Mouse (Mus musculus) forebrain, embryonic 10.5 days (tissue): Measurements from ENCODE around the gene Sh3rf1. TPM values are rescaled to one million over a fixed set of nuclear protein-coding genes. Genes with fewer than 3 reads are reported as not detected.
"Not testable (repeated sequence)": the region's sequence is repeated elsewhere in the genome, so short reads cannot be mapped to it uniquely, and the experiment has no call there.

Experiments
- DNase-seq: peaks from one replicate; pipeline ENCODE4 v3.0.0-alpha.2; 2017; ENCODE audit warnings: low spot score; ENCODE audit errors: extremely low spot score
- H3K27ac ChIP-seq: fragments of 300-500 bp; sonication (generic); 2 replicates; pipeline ENCODE4 v1.5.1; 2016; ENCODE audit warnings: mild to moderate bottlenecking
- H3K27me3 ChIP-seq: fragments of 300-500 bp; sonication (generic); 2 replicates; pipeline ENCODE4 v1.6.1; 2016; ENCODE audit warnings: mild to moderate bottlenecking; ENCODE audit not compliant: poor library complexity, severe bottlenecking
- H3K36me3 ChIP-seq: fragments of 300-500 bp; sonication (generic); replicated peaks from 2 replicates; pipeline ENCODE4 v1.6.1; 2016; ENCODE audit warnings: mild to moderate bottlenecking, moderate library complexity
- H3K4me1 ChIP-seq: fragments of 300-500 bp; sonication (generic); 2 replicates; pipeline ENCODE4 v1.6.1; 2016
- H3K4me3 ChIP-seq: fragments of 300-500 bp; sonication (generic); 2 replicates; pipeline ENCODE4 v1.5.1; 2016; ENCODE audit warnings: mild to moderate bottlenecking, moderate library complexity
- H3K9me3 ChIP-seq: fragments of 300-500 bp; sonication (generic); 2 replicates; pipeline ENCODE4 v1.6.1; 2016; ENCODE audit warnings: mild to moderate bottlenecking, moderate library complexity
- WGBS: fragments of 180-500 bp; shearing (Covaris S2); methylation state at CpG from one replicate; pipeline ENCODE4 v1.1.7; 2016; 5-methylcytosine and 5-hydroxymethylcytosine counted together
- polyA plus RNA-seq: library from polyadenylated mRNA; unstranded; fragments of >200 nt; fragmentation: Nextera tagmentation; extraction: Ambion mirVana; gene quantifications from 2 replicates; pipeline ENCODE4 v1.2.1, GENCODE M21; 2016

The Sh3rf1 gene
- polyA plus RNA-seq, 1 experiment from 2014 or later, result 18.2 TPM

- H3K27me3 ChIP-seq, result no peaks in the 10 kb centered on the region
- WGBS, result 92% methylated on average over 4 of the region's 4 CpGs
- no peaks in the 10 kb centered on the region for H3K9me3 ChIP-seq
Measured at GRCm38 (mm10) chr8:61409081-61409480, 185.4 kb downstream of the Sh3rf1 start.

GRCm38 (mm10) chr8:61409712-61410111 is 186.0 kb downstream of the Sh3rf1 start:
- H3K27ac ChIP-seq, H3K9me3 ChIP-seq, H3K4me1 ChIP-seq, H3K36me3 ChIP-seq, H3K4me3 ChIP-seq, H3K27me3 ChIP-seq, DNase-seq: not testable (repeated sequence)
- WGBS, result 92% methylated on average over 5 of the region's 5 CpGs

More at GRCm38 (mm10) chr8:61409081-61409480, 185.4 kb downstream of the Sh3rf1 start:
- Histone ChIP-seq H3K4me3 (no peak overlapping the region), H3K4me1 (peaks cover 13% of the 10 kb centered on the region), H3K36me3 (no peaks in the 10 kb centered on the region), H3K27ac (no peak overlapping the region)
- no peak for DNase-seq

- no peak for DNase-seq
- Histone ChIP-seq H3K36me3 (no peaks in the 10 kb centered on the region), H3K4me3 (no peak overlapping the region), H3K27ac (no peak overlapping the region), H3K27me3 (no peaks in the 10 kb centered on the region), H3K9me3 (no peaks in the 10 kb centered on the region), H3K4me1 (peaks cover 12% of the 10 kb centered on the region)
- 93% methylated on average over 3 of the region's 3 CpGs for WGBS
Measured at GRCm38 (mm10) chr8:61419521-61419920, 195.8 kb downstream of the Sh3rf1 start.

GRCm38 (mm10) chr8:61420166-61420565 is 196.5 kb downstream of the Sh3rf1 start:
- Histone ChIP-seq H3K36me3 (no peaks in the 10 kb centered on the region), H3K27ac (no peak overlapping the region), H3K4me1 (peaks cover 12% of the 10 kb centered on the region), H3K27me3 (no peaks in the 10 kb centered on the region), H3K9me3 (no peaks in the 10 kb centered on the region), H3K4me3 (no peak overlapping the region)
- DNase-seq, result no peak
- WGBS, result 48% methylated on average over 6 of the region's 6 CpGs

GRCm38 (mm10) chr8:61421606-61422005 is 197.9 kb downstream of the Sh3rf1 start:
- 70% methylated on average over 11 of the region's 11 CpGs for WGBS
- Histone ChIP-seq H3K27ac (no peak overlapping the region), H3K27me3 (no peaks in the 10 kb centered on the region), H3K9me3 (no peaks in the 10 kb centered on the region), H3K4me3 (no peak overlapping the region), H3K4me1 (peaks cover 12% of the 10 kb centered on the region), H3K36me3 (no peaks in the 10 kb centered on the region)
- no peak for DNase-seq

- Histone ChIP-seq H3K9me3 (no peaks in the 10 kb centered on the region), H3K27ac (no peak overlapping the region), H3K36me3 (no peaks in the 10 kb centered on the region), H3K4me3 (no peak overlapping the region), H3K27me3 (no peaks in the 10 kb centered on the region), H3K4me1 (peaks cover 9% of the 10 kb centered on the region)
- no peak for DNase-seq
Measured at GRCm38 (mm10) chr8:61425125-61425524, 201.5 kb downstream of the Sh3rf1 start.

- DNase-seq, result no peak
- H3K4me3 ChIP-seq, result no peak overlapping the region
- no peaks in the 10 kb centered on the region for H3K9me3 ChIP-seq
- H3K27ac ChIP-seq, result no peak overlapping the region
- 92% methylated on average over 5 of the region's 5 CpGs for WGBS
- peaks cover 5% of the 10 kb centered on the region; the same call in 1 of the 2 replicates for H3K4me1 ChIP-seq
- H3K27me3 ChIP-seq, result no peaks in the 10 kb centered on the region
- H3K36me3 ChIP-seq, result no peaks in the 10 kb centered on the region
Measured at GRCm38 (mm10) chr8:61426072-61426471, 202.4 kb downstream of the Sh3rf1 start.

- H3K27me3 ChIP-seq, result no peaks in the 10 kb centered on the region
- H3K27ac ChIP-seq, result no peak overlapping the region
- 73% methylated on average over 5 of the region's 5 CpGs for WGBS
- DNase-seq, result no peak
- H3K9me3 ChIP-seq, result no peaks in the 10 kb centered on the region
- no peak overlapping the region for H3K4me3 ChIP-seq
- peaks cover 2% of the 10 kb centered on the region; the same call in 1 of the 2 replicates for H3K4me1 ChIP-seq
- H3K36me3 ChIP-seq, result no peaks in the 10 kb centered on the region
Measured at GRCm38 (mm10) chr8:61426671-61427070, 203.0 kb downstream of the Sh3rf1 start.

GRCm38 (mm10) chr8:61427916-61428681 is 204.4 kb downstream of the Sh3rf1 start:
- Histone ChIP-seq H3K27me3 (no peaks in the 10 kb centered on the region), H3K4me1 (no peaks in the 10 kb centered on the region), H3K36me3 (no peaks in the 10 kb centered on the region), H3K27ac (no peak overlapping the region), H3K4me3 (no peak overlapping the region), H3K9me3 (no peaks in the 10 kb centered on the region)
- whole genome bisulfite sequencing, result 83% methylated on average over 8 of the region's 8 CpGs
- DNase-seq, result no peak

- Histone ChIP-seq H3K4me3 (no peak overlapping the region), H3K4me1 (no peaks in the 10 kb centered on the region), H3K36me3 (no peaks in the 10 kb centered on the region), H3K9me3 (no peaks in the 10 kb centered on the region), H3K27me3 (no peaks in the 10 kb centered on the region), H3K27ac (no peak overlapping the region)
- no peak for DNase-seq
- WGBS, result 89% methylated on average over 4 of the region's 4 CpGs
Measured at GRCm38 (mm10) chr8:61428821-61429482, 205.3 kb downstream of the Sh3rf1 start.

GRCm38 (mm10) chr8:61435481-61435880 is 211.8 kb downstream of the Sh3rf1 start:
- Histone ChIP-seq H3K4me3 (no peak overlapping the region), H3K9me3 (peaks cover 15% of the 10 kb centered on the region; the same call in 1 of the 2 replicates), H3K36me3 (no peaks in the 10 kb centered on the region), H3K27ac (no peak overlapping the region), H3K27me3 (no peaks in the 10 kb centered on the region), H3K4me1 (peaks cover 12% of the 10 kb centered on the region)
- DNase-seq, result no peak
- WGBS, result 90% methylated on average over 5 of the region's 5 CpGs

GRCm38 (mm10) chr8:61436147-61436546 is 212.5 kb downstream of the Sh3rf1 start:
- no peaks in the 10 kb centered on the region for H3K36me3 ChIP-seq
- no peak overlapping the region for H3K4me3 ChIP-seq
- 82% methylated on average over 3 of the region's 3 CpGs for WGBS
- H3K27ac ChIP-seq, result no peak overlapping the region
- DNase-seq, result no peak
- peaks cover 21% of the 10 kb centered on the region; the same call in 1 of the 2 replicates for H3K9me3 ChIP-seq
- H3K27me3 ChIP-seq, result no peaks in the 10 kb centered on the region
- peaks cover 12% of the 10 kb centered on the region for H3K4me1 ChIP-seq

- H3K27ac ChIP-seq, result no peak overlapping the region
- H3K4me1 ChIP-seq, result peaks cover 12% of the 10 kb centered on the region
- no peaks in the 10 kb centered on the region for H3K36me3 ChIP-seq
- no peak overlapping the region for H3K4me3 ChIP-seq
- peaks cover 24% of the 10 kb centered on the region; the same call in 1 of the 2 replicates for H3K9me3 ChIP-seq
- H3K27me3 ChIP-seq, result no peaks in the 10 kb centered on the region
- 55% methylated on average over 9 of the region's 9 CpGs for WGBS
- DNase-seq, result no peak
Measured at GRCm38 (mm10) chr8:61436586-61437304, 213.1 kb downstream of the Sh3rf1 start.
